Mouse (Mus musculus) kidney, adult 2 months (tissue): ENCODE measurements around the gene Acot7. TPM values are rescaled to one million over a fixed set of nuclear protein-coding genes. Genes with fewer than 3 reads are reported as not detected.

ENCODE experiments used
- DNase-seq: peaks from one replicate; pipeline ENCODE4 v3.0.0; 2021
- H3K27ac ChIP-seq: fragments of 200-500 bp; 2 replicates; pipeline ENCODE4 v1.5.1; 2012; ENCODE audit warnings: low read depth, low read length, control low read depth, inconsistent platforms; ENCODE audit not compliant: insufficient read depth
- H3K27me3 ChIP-seq: fragments of 200-500 bp; replicated peaks from 2 replicates; pipeline ENCODE4 v1.6.1; 2012; ENCODE audit warnings: mild to moderate bottlenecking, moderate library complexity, low read length, inconsistent platforms; ENCODE audit not compliant: control insufficient read depth, insufficient read depth
- H3K36me3 ChIP-seq: fragments of 200-500 bp; 2 replicates; pipeline ENCODE4 v1.6.1; 2012; ENCODE audit warnings: mild to moderate bottlenecking, moderate library complexity, low read length, inconsistent platforms; ENCODE audit not compliant: control insufficient read depth, insufficient read depth
- H3K4me1 ChIP-seq: fragments of 200-500 bp; 2 replicates; pipeline ENCODE4 v1.6.1; 2011; ENCODE audit warnings: low read length; ENCODE audit not compliant: control insufficient read depth, insufficient read depth
- H3K4me3 ChIP-seq: fragments of 200-500 bp; 2 replicates; pipeline ENCODE4 v1.5.1; 2011; ENCODE audit warnings: mild to moderate bottlenecking, low read depth, low read length, control low read depth; ENCODE audit not compliant: insufficient read depth
- CTCF ChIP-seq: fragments of 200-500 bp; conservative IDR thresholded peaks from 2 replicates; pipeline ENCODE4 v1.5.1; 2011; ENCODE audit warnings: low read depth, mild to moderate bottlenecking, control low read depth, low read length, moderate library complexity, mixed read lengths; ENCODE audit not compliant: insufficient read depth, insufficient read length
- POLR2A ChIP-seq: fragments of 200-500 bp; IDR thresholded peaks from one replicate; pipeline ENCODE4 v1.6.1; 2011; ENCODE audit warnings: low read depth, low read length, control low read depth
- WGBS: fragments of 180-500 bp; shearing (Covaris S2); methylation state at CpG from one replicate; pipeline ENCODE4 v1.1.7; 2018; 5-methylcytosine and 5-hydroxymethylcytosine counted together
- polyA plus RNA-seq: library from polyadenylated mRNA; depleted of rRNA; stranded (reverse); fragments of >200 nt; gene quantifications from 2 replicates; pipeline ENCODE4 v1.2.3, GENCODE M21; 2012

Acot7 gene
- polyA plus RNA-seq, 1 experiment: 80.2 TPM

- no peak for DNase-seq
- H3K4me3 ChIP-seq: no peak overlapping the region
- no peaks in the 10 kb centered on the region for H3K36me3 ChIP-seq
- no peak for TF ChIP-seq POLR2A
- no peak for TF ChIP-seq CTCF
- 86% methylated on average over 23 of the region's 23 CpGs for WGBS
- no peaks in the 10 kb centered on the region; the same call in 1 of the 2 replicates for H3K27me3 ChIP-seq
- H3K4me1 ChIP-seq: no peaks in the 10 kb centered on the region
- H3K27ac ChIP-seq: no peak overlapping the region
These were observed 101.1 kb downstream of the Acot7 start for GRCm38 (mm10) chr4:152278986-152279385.

- H3K4me3 ChIP-seq: no peak overlapping the region
- H3K27ac ChIP-seq: no peak overlapping the region
- no peaks in the 10 kb centered on the region for H3K27me3 ChIP-seq
- 49% methylated on average over 15 of the region's 15 CpGs for WGBS
- no peaks in the 10 kb centered on the region for H3K36me3 ChIP-seq
- no peaks in the 10 kb centered on the region for H3K4me1 ChIP-seq
- DNase-seq: no peak
- no peak for TF ChIP-seq CTCF
- no peak for TF ChIP-seq POLR2A
These were observed 103.7 kb downstream of the Acot7 start for GRCm38 (mm10) chr4:152281601-152282000.

GRCm38 (mm10) chr4:152282721-152283120 lies 104.8 kb downstream of the Acot7 start:
- Histone ChIP-seq H3K36me3 (no peaks in the 10 kb centered on the region), H3K4me3 (no peak overlapping the region), H3K4me1 (no peaks in the 10 kb centered on the region), H3K27ac (no peak overlapping the region), H3K27me3 (no peaks in the 10 kb centered on the region)
- TF ChIP-seq CTCF (no peak), POLR2A (no peak)
- no peak for DNase-seq
- 15% methylated on average over 34 of the region's 34 CpGs for WGBS

GRCm38 (mm10) chr4:152283186-152283950 lies 105.4 kb downstream of the Acot7 start:
- no peaks in the 10 kb centered on the region for H3K36me3 ChIP-seq
- WGBS: 9% methylated on average over 70 of the region's 70 CpGs
- H3K27me3 ChIP-seq: no peaks in the 10 kb centered on the region
- no peaks in the 10 kb centered on the region for H3K4me1 ChIP-seq
- no peak overlapping the region for H3K27ac ChIP-seq
- TF ChIP-seq POLR2A (no peak), CTCF (peak; percentile 74)
- H3K4me3 ChIP-seq: no peak overlapping the region
- DNase-seq: peak; percentile 81

GRCm38 (mm10) chr4:152285505-152285904 lies 107.6 kb downstream of the Acot7 start:
- H3K4me1 ChIP-seq: no peaks in the 10 kb centered on the region
- H3K36me3 ChIP-seq: no peaks in the 10 kb centered on the region
- DNase-seq: peak; percentile 84
- 3% methylated on average over 10 of the region's 10 CpGs for WGBS
- TF ChIP-seq POLR2A: no peak
- TF ChIP-seq CTCF: peak; percentile 67
- H3K27me3 ChIP-seq: no peaks in the 10 kb centered on the region
- H3K4me3 ChIP-seq: no peak overlapping the region
- no peak overlapping the region for H3K27ac ChIP-seq

GRCm38 (mm10) chr4:152286183-152286582 lies 108.2 kb downstream of the Acot7 start:
- 4% methylated on average over 32 of the region's 32 CpGs for WGBS
- Histone ChIP-seq H3K27me3 (no peaks in the 10 kb centered on the region), H3K4me3 (no peak overlapping the region), H3K27ac (no peak overlapping the region), H3K36me3 (no peaks in the 10 kb centered on the region), H3K4me1 (no peaks in the 10 kb centered on the region)
- no peak for TF ChIP-seq POLR2A
- TF ChIP-seq CTCF: no peak
- DNase-seq: no peak

GRCm38 (mm10) chr4:152286887-152287286 lies 109.0 kb downstream of the Acot7 start:
- 5% methylated on average over 26 of the region's 26 CpGs for WGBS
- no peak for TF ChIP-seq POLR2A
- Histone ChIP-seq H3K4me3 (no peak overlapping the region), H3K27me3 (no peaks in the 10 kb centered on the region), H3K36me3 (no peaks in the 10 kb centered on the region), H3K4me1 (no peaks in the 10 kb centered on the region), H3K27ac (no peak overlapping the region)
- DNase-seq: peak; percentile 73
